Mouse (Mus musculus) MN1 (cell line): ENCODE data around the gene Zfp81.
"Not testable (repeated sequence)": the region's sequence is repeated elsewhere in the genome, so short reads cannot be mapped to it uniquely, and the experiment has no call there.

Experiments
- DNase-seq: peaks from one replicate; pipeline ENCODE4 v3.0.0-alpha.2; 2016; ENCODE audit warnings: low spot score

Gene Zfp81

DNA sequence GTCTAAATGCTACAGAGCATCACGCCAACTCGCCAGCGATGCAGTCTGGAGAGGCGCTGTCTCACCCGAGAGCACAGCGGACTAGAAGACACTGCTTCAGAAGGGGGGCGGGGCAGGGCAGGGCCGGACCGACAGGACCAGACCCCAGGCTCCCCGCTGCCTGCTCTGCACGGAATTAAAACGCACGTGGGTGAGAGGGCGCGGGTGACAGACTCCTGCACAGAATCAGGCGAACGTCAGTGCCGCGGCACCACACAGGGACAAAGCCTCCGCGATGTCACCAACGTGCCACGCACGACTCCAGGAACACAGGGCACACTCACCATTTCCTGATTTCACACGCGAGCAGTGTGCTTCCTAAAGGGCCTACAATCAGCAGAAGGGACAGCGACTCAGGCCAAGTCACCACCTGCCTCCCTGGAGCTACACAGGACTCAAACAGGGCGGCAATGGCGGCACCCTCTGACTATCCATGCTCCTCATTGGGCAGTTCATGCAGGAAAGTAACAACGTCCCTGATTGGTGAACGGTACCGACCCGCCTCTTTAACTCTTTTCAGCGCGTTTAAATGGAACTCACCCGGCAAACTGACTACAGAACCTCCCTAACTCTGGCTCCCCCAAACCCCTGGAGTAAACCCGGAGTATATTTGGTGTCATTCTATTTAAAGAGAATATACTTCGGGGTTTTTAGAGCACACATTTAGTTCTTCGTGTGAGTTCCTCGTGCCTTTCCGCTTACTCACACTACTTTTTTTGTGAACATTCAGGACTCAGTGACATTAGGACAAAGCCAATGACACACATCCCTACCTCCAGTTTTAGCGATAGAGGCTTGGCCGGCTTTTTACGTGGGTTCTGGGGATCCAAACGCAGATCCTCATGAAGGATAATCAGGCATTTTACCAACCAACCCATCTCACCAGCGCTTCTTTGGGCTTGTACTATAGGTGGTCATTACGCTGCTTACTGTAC is at the start of gene Zfp81:
Zfp81 (minus strand) TSS at position 468 of the 974 bp plus-strand sequence.
- peak; percentile 95 for DNase-seq

DNA sequence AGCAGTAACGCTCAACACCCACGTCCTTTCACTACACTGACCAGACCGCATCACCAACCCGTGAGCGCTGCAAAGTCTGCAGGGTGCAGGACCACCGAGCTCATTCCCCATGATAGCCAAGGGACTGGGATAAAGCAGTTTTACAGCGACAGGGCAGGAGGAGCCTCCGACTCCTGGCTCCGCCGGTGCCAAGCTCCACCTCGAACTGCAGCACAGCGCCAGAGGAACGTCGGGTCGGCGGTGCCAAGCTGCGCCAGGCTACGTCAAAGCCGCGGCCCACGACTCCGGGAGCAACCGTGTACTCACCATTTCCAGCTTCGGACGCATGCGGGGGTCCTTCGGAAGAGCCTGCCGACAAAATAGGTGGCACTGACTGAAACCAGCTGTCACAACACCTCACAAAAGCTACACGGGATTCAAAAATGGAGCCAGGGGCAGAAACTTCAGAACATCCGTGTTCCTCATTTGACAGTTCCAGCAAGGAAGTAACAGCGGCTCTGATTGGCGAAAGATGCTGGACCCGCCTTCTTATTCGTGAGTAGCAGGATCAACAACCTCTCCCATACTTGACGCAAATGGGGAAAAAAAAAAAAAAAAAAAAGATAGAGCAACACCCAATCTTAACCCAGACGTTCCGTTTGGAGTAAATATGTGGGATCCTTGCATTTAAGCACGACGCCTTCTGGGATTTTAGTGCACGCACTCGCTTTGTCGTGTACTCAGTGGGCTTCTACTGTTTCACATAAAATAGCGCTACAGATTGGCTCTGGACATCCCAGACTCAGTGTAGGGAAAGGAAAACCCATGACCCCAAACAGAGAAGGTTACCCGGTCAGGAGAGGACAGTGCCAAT is 35.7 kb upstream of the Zfp81 start, which contains the start of gene Zfp101:
Zfp101 (minus strand) TSS at position 460 of the 853 bp plus-strand sequence.
- DNase-seq: peak; percentile 96

DNA sequence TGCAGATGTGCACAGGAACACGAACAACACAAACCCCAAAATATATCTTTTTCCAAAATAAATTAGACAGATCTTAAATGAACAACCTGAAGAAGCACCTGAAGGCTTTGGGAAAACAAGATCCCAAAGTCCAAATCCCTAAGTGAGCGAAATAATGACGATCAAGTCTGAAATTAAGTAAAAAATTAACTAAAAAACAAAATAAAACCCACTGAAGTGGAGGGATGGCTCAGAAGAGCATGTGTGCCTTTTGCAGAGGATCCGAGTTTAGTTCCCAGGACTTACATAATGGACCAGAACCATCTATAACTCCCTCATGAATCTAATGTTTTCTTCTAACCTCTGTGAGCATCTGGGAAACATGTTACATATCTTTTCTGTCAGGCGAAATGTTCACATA is 33.6 kb upstream of the Zfp81 start:
- no peak for DNase-seq

DNA sequence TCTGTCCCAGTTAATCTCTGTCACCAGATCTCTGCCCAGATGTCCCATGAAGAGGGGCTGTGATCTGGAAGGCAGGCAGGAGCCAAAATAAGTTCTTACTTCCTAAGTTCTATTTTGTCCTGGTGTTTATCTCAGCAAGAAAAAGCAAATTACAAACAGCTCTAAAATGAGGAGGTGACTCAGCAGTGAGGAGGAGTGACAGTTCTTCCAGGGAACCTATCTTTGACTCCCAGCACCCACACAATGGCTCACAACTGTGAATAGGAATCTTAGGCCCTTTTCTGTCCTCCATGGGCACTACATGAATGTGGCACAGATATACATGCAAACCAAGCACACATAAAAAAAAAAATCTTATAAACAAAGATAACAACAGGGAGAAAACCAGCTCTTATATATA is 27.0 kb upstream of the Zfp81 start:
- no peak for DNase-seq

DNA sequence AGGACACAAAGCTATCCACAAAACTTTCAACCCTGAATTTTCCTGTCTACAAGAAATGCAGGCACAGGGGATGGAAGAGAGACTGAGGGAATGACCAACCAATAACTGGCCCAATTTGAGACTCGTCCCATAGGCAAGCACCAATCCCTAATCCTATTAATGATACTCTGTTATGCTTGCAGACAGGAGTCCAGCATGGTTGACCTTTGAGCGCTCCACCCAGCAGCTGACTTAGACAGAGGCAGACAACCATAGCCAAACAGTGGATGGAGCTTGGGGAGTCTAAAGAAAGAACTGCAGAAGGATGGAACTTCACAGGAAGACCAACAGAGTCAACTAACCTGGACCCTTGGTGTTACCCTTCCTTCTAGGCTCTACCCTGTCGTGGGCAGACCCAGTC is 14.1 kb upstream of the Zfp81 start:
- DNase-seq: no peak

DNA sequence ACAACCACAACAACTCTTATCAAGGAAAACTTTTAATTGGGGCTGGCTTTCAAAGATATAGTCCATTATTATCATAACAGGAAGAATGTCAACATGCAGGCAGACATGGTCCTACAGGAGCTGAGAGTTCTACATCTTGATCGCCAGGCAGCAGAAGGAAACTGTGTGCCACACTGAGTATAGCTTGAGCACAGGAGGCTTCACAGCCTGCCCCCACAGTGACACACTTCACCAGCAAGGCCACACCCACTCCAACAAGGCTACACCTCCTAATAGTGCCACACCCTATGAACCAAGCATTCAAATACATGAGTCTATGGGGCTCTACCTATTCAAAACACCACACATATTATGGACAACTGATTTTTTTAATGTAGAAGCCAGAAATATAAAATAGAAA is 5.7 kb downstream of the Zfp81 start:
- DNase-seq: no peak

DNA sequence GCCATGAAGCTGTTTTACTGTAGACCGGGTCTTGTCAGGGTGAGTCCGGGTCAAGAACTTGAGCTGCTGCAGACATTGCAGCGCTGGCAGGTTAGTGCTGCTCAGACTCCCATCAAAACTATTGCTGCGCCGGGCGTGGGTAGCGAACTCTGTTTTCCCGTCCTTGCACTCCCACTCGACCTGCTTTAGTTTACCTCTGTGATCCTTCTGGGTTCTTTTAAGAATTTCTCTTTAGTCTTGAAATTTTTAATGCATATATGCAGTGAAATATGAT is 68.9 kb downstream of the Zfp81 start:
- DNase-seq: not testable (repeated sequence)

DNA sequence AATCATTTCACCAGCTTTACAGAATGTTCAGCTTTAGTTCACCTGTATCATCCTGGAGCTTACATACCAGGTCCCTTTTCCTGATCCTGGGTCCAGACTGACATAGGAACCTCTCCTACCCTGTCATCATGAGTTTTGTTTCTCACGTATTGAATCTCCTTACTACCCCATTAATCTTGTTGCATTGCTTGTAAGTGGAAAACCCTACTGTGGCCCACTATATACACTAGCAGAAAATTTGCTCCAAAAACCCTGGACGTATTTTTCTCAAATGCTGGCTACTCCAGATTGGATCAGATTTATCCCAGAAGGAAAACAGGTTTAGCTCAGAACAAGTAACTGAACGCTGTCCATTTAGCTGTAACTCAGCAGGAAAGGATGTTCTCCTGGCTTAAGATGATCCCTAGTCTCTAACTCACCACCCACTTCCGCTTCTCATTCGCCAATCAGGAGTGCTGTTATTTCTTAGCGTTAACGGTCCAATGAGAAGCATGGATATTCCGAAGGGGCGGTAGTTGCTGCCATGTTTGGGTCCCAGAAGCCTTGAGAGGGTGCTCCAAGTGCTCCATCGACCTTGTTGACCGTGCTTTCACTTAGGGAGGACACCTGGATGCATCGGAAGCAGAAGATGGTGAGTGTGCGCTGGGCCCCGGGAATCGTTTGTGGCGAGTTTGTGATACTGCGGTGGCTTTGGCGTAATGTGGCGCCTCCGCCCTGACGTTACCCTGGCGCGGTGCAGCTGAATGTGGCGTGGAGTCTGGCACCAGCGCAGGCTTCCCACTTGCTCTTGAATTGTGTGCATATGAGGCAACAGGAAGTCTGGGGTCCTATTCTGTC is 69.4 kb downstream of the Zfp81 start, which contains the start of gene Zfp955b:
Zfp955b (plus strand) TSS at position 506 of the 837 bp plus-strand sequence.
- DNase-seq: not testable (repeated sequence)
